Comparison of ENCODE assay signal across 8 mouse cellular contexts in genomic region chr4:145240723-145241231, GRCm38 (mm10). TPM values are rescaled to one million over a fixed set of nuclear protein-coding genes. Genes with fewer than 3 reads are reported as not detected.
DNase-seq lines count a peak whose midpoint lies in the region; ATAC-seq and TF ChIP-seq lines count a peak whose summit lies in the region.

No protein-coding gene starts in this region.

- no peaks in the 10 kb centered on the region for H3K79me2 ChIP-seq in MEL (ENCODE audit: control insufficient read depth, insufficient read depth, low read length, poor library complexity)

- no peak overlapping the region for H3K9ac ChIP-seq in MEL (ENCODE audit: control insufficient read depth, low read depth, low read length, poor library complexity, severe bottlenecking)
- H3K9ac ChIP-seq in kidney, postnatal 0 days (ENCODE audit: low read depth, low read length): no peak overlapping the region
- H3K9ac ChIP-seq in forebrain, embryonic 16.5 days (replicated peaks; ENCODE audit: low read depth, low read length): no peak overlapping the region

- no peak overlapping the region for H3K4me3 ChIP-seq in MEL (ENCODE audit: control insufficient read depth in 1 of 2, insufficient read depth in 1 of 2, low read depth in 2 of 2, low read length in 2 of 2)
- H3K4me3 ChIP-seq in kidney, postnatal 0 days (replicated peaks; ENCODE audit: low read depth, low read length): no peak overlapping the region
- H3K4me3 ChIP-seq in forebrain, embryonic 16.5 days (replicated peaks; ENCODE audit: low read length): no peak overlapping the region

- H3K4me2 ChIP-seq in kidney, postnatal 0 days (ENCODE audit: low read length): no peak overlapping the region
- H3K4me2 ChIP-seq in forebrain, embryonic 16.5 days (ENCODE audit: low read length): no peak overlapping the region

- TF ChIP-seq CTCF in MEL (IDR thresholded peaks at IDR 0.05 in 2 of 3, conservative IDR thresholded peaks at IDR 0.05 in 1 of 3; ENCODE audit: control insufficient read depth in 1 of 3, insufficient read depth in 1 of 3, low read depth in 2 of 3, low read length in 3 of 3, poor library complexity in 1 of 3, severe bottlenecking in 1 of 3): no peak
- no peak for TF ChIP-seq CTCF in kidney, postnatal 0 days (IDR thresholded peaks at IDR 0.05; ENCODE audit: low read depth)

- TF ChIP-seq EP300 in MEL (IDR thresholded peaks at IDR 0.05; ENCODE audit: low read depth in 1 of 2, low read length in 2 of 2): no peak

- no peak overlapping the region for H3K27ac ChIP-seq in MEL (ENCODE audit: control insufficient read depth, low read depth, low read length)
- no peak overlapping the region for H3K27ac ChIP-seq in kidney, postnatal 0 days
- H3K27ac ChIP-seq in forebrain, embryonic 16.5 days (ENCODE audit: low read length): no peak overlapping the region

- no peaks in the 10 kb centered on the region for H3K9me3 ChIP-seq in MEL (replicated peaks; ENCODE audit: insufficient read depth, low read length)
- no peaks in the 10 kb centered on the region for H3K9me3 ChIP-seq in kidney, postnatal 0 days (replicated peaks; ENCODE audit: low read length)
- no peaks in the 10 kb centered on the region for H3K9me3 ChIP-seq in forebrain, embryonic 16.5 days (ENCODE audit: control insufficient read depth, low read length)

- no peak for TF ChIP-seq POLR2A in MEL (IDR thresholded peaks at IDR 0.05; ENCODE audit: control insufficient read depth in 1 of 2, insufficient read depth in 1 of 2, low read depth in 1 of 2, low read length in 2 of 2, poor library complexity in 1 of 2)

- 44% methylated on average over 4 of the region's 4 CpGs for WGBS in kidney, postnatal 0 days
- WGBS in forebrain, embryonic 16.5 days: 85% methylated on average over 4 of the region's 4 CpGs

- TF ChIP-seq RAD21 in MEL (IDR thresholded peaks at IDR 0.05; ENCODE audit: low read depth, low read length): no peak

- peak; percentile 38; the same call in 1 of the 2 replicates for ATAC-seq in kidney, postnatal 0 days (replicated peaks; ENCODE audit: low FRiP score, low read depth)
- peak; percentile 81 for ATAC-seq in megakaryocyte, adult 5-6 weeks (ENCODE audit: poor library complexity, severe bottlenecking)
- no peak for ATAC-seq in forebrain, embryonic 16.5 days

- H3K27me3 ChIP-seq in MEL (ENCODE audit: control insufficient read depth in 1 of 2, insufficient read depth in 2 of 2, low read length in 2 of 2): no peaks in the 10 kb centered on the region
- H3K27me3 ChIP-seq in kidney, postnatal 0 days (ENCODE audit: insufficient read depth, low read length): no peaks in the 10 kb centered on the region
- peaks cover 4% of the 10 kb centered on the region; the same call in 1 of the 2 replicates for H3K27me3 ChIP-seq in forebrain, embryonic 16.5 days (replicated peaks; ENCODE audit: control insufficient read depth, insufficient read depth, low read length)

- DNase-seq in 3T3-L1 (ENCODE audit: low read depth, low spot score) (peak; percentile 42), MEL (ENCODE audit: low read depth, low spot score) (peak; percentile 20)
- DNase-seq in kidney, postnatal 0 days (ENCODE audit: low spot score): peak; percentile 40
- DNase-seq in cerebellum, postnatal 14 days: no peak
- no peak for DNase-seq in adrenal gland, adult 8-10 months
- DNase-seq in adrenal gland, postnatal 14 days: no peak

- H3K36me3 ChIP-seq in MEL (ENCODE audit: control insufficient read depth in 1 of 2, insufficient read depth in 2 of 2, low read length in 2 of 2): no peaks in the 10 kb centered on the region
- H3K36me3 ChIP-seq in kidney, postnatal 0 days (ENCODE audit: insufficient read depth, low read length): no peaks in the 10 kb centered on the region
- H3K36me3 ChIP-seq in forebrain, embryonic 16.5 days (ENCODE audit: control insufficient read depth, insufficient read depth): no peaks in the 10 kb centered on the region

- H3K4me1 ChIP-seq in MEL (ENCODE audit: control insufficient read depth in 1 of 2, insufficient read depth in 2 of 2, low read length in 2 of 2): no peaks in the 10 kb centered on the region
- peaks cover 12% of the 10 kb centered on the region; the same call in 1 of the 2 replicates for H3K4me1 ChIP-seq in kidney, postnatal 0 days (replicated peaks; ENCODE audit: insufficient read depth, low read length)
- no peaks in the 10 kb centered on the region for H3K4me1 ChIP-seq in forebrain, embryonic 16.5 days (replicated peaks; ENCODE audit: control insufficient read depth, insufficient read depth, low read length)

TF ChIP-seq in MEL, 35 proteins besides CTCF, POLR2A, EP300 and RAD21:
- TF ChIP-seq MXI1 (IDR thresholded peaks at IDR 0.05; ENCODE audit: low read depth, low read length): no peak
- TF ChIP-seq MYC (IDR thresholded peaks at IDR 0.05; ENCODE audit: low read depth, low read length): no peak
- no peak for TF ChIP-seq HCFC1 (IDR thresholded peaks at IDR 0.05; ENCODE audit: low read depth, low read length)
- TF ChIP-seq BHLHE40 (IDR thresholded peaks at IDR 0.05; ENCODE audit: borderline replicate concordance, low read depth, low read length): no peak

RNA-seq across cellular contexts. Expression of gene Tnfrsf1b, which starts 5.9 kb away (rescaled TPM):
- 0.33 and 0.58 TPM in 2 replicates for total RNA-seq in MEL (2012; rRNA removed)
- 1 to 10 TPM in 1 of 2 experiments, not detected in 1; 1.2 TPM for polyA plus RNA-seq in MEL (2012; ENCODE audit: insufficient read depth in 1 of 2, insufficient read length in 2 of 2, low read depth in 1 of 2, low replicate concordance in 2 of 2, missing spikeins in 1 of 2)
- polyA plus RNA-seq in kidney, postnatal 0 days (2015; fragmentation: Nextera tagmentation; extraction: Ambion mirVana): 2.5 TPM in 2 replicates
- 107 and 112 TPM in 2 replicates for total RNA-seq in megakaryocyte, adult 5-6 weeks (2015)
- 113 and 122 TPM in 2 replicates for total RNA-seq in megakaryocyte, adult 5-6 weeks (2017)
- polyA plus RNA-seq in forebrain, embryonic 16.5 days (2015; fragmentation: Nextera tagmentation; extraction: Ambion mirVana): 2.4 and 2.5 TPM in 2 replicates
- 10 to 100 TPM in 2 of 4 experiments, 1 to 10 TPM in 2; 6.9 to 17.0 (median 11.6) TPM for total RNA-seq in adrenal gland, adult 8-10 months (2022)
- total RNA-seq in adrenal gland, postnatal 14 days (2021): 6.3 and 9.0 TPM in 2 replicates

RNA-seq across cellular contexts. Expression of gene Vps13d, which starts 46.0 kb away (rescaled TPM):
- total RNA-seq in MEL (2012; rRNA removed): 8.9 and 10.0 TPM in 2 replicates
- 10 to 100 TPM; 13.2 to 14.5 TPM for polyA plus RNA-seq in MEL (2012; ENCODE audit: insufficient read depth in 1 of 2, insufficient read length in 2 of 2, low read depth in 1 of 2, low replicate concordance in 2 of 2, missing spikeins in 1 of 2)
- polyA plus RNA-seq in kidney, postnatal 0 days (2015; fragmentation: Nextera tagmentation; extraction: Ambion mirVana): 14.7 and 15.2 TPM in 2 replicates
- total RNA-seq in megakaryocyte, adult 5-6 weeks (2015): 22.2 and 24.0 TPM in 2 replicates
- 40.0 and 59.4 TPM in 2 replicates for total RNA-seq in megakaryocyte, adult 5-6 weeks (2017)
- polyA plus RNA-seq in forebrain, embryonic 16.5 days (2015; fragmentation: Nextera tagmentation; extraction: Ambion mirVana): 9.2 and 9.4 TPM in 2 replicates
- 10 to 100 TPM; 62.6 to 84.7 (median 81.4) TPM for total RNA-seq in adrenal gland, adult 8-10 months (2022)
- 47.6 and 52.2 TPM in 2 replicates for total RNA-seq in adrenal gland, postnatal 14 days (2021)

Comparison
In these comparisons a context has a peak if more than half of its experiments do, and no peak if none do; other contexts are left out.
1. DNase-seq: peak in 3T3-L1 (single experiment), MEL (single experiment) and kidney, postnatal 0 days (single experiment); none in cerebellum, postnatal 14 days (0 of 2), adrenal gland, adult 8-10 months (single experiment) and adrenal gland, postnatal 14 days (single experiment).
2. RNA of gene Tnfrsf1b, which starts 5.9 kb away (total RNA-seq): 107 to 122 TPM in megakaryocyte, adult 5-6 weeks; 6.9 to 17.0 TPM in adrenal gland, adult 8-10 months, 6.3 to 9.0 TPM in adrenal gland, postnatal 14 days and 0.33 to 0.58 TPM in MEL; every median in the first group is over 4 times any median in the second.